Comparison of ENCODE assay signal across 1 mouse cellular context in genomic region chr7:110120157-110120784, GRCm38 (mm10).
TF ChIP-seq lines count a peak whose summit lies in the region.

No protein-coding gene starts in this region.

TF ChIP-seq in MEL, 35 proteins besides CTCF, POLR2A, EP300 and RAD21 (continued from another document):
- TF ChIP-seq GATA1 (IDR thresholded peaks at IDR 0.05; ENCODE audit: low read depth, low read length): peak; percentile 60; the same call in 1 of the 2 replicates
